Mouse (Mus musculus): Measurements from ENCODE around the gene Pah.

GRCm38 (mm10) chr10:87494596-87494995 lies 27.0 kb upstream of the Pah start:
- TF ChIP-seq GATA1 (IDR thresholded peaks at IDR 0.05; ENCODE audit: borderline replicate concordance, low read length) (no peak), FLI1 (IDR thresholded peaks at IDR 0.05; ENCODE audit: low read length) (no peak)

Measured in megakaryocyte, embryonic 14.5 days (primary cell).